Mouse (Mus musculus) myocyte (in vitro differentiated cells): Measurements from ENCODE around the gene Nxpe4.

Experiments used
- MYOD1 ChIP-seq, 3 experiments: IDR thresholded peaks; one replicate each; pipeline ENCODE4 v1.6.1; 2011; ENCODE audit warnings: control low read depth in 2 of 3, low read depth in 2 of 3, mild to moderate bottlenecking in 2 of 3, moderate library complexity in 1 of 3; ENCODE audit not compliant: insufficient read length in 2 of 3, control insufficient read depth in 1 of 3
- MYOG ChIP-seq, 3 experiments: IDR thresholded peaks; one replicate each; pipeline ENCODE4 v1.6.1; 2011; ENCODE audit warnings: control low read depth in 2 of 3, low read depth in 2 of 3, mild to moderate bottlenecking in 2 of 3; ENCODE audit not compliant: insufficient read length in 2 of 3, control insufficient read depth in 1 of 3, insufficient read depth in 1 of 3
- POLR2AphosphoS2 ChIP-seq: IDR thresholded peaks from one replicate; pipeline ENCODE4 v1.6.1; 2011; ENCODE audit warnings: low read depth, control low read depth; ENCODE audit not compliant: insufficient read length
- TCF12 ChIP-seq: IDR thresholded peaks from one replicate; pipeline ENCODE4 v1.6.1; 2011; ENCODE audit warnings: mild to moderate bottlenecking, control low read depth; ENCODE audit not compliant: poor library complexity, insufficient read depth, severe bottlenecking
- USF1 ChIP-seq: IDR thresholded peaks from one replicate; pipeline ENCODE4 v1.6.1; 2011; ENCODE audit warnings: low read depth, mild to moderate bottlenecking, control low read depth, moderate library complexity

DNA sequence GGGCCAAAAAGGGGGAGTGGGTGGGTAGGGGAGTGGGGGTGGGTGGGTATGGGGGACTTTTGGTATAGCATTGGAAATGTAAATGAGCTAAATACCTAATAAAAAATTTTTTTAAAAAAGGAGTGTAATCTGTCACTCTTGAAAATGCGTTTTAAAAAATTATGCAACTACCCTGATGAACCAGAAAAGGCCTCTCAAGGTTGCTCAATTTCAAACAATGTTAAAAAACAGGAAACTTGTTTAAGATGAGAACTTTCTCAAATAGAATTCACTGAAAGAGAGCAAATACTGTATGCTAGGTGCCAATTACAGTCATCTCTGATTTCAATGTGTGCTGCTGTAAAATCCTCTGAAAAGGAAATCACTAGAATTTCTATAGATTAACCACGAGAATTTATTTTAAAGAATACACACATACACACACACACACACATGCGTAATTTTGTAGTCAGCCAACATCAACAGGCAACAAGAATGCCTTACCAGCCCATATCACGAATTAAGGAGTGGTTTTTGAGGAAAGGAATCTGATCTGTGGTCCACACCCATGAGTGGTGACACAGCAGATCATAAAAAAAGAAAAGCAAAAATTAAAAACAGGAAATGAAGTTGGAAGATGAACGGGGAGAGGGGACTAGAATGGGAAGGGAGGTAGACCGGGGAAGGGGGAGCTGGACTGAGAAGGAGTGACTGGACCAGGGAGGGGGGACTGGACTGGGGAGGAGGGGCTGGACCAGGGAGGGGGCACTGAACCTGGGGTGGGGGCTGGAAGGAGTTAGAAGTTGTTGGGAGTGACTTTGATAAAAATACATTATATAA is 248.6 kb downstream of the Nxpe4 start:
- TF ChIP-seq MYOD1 (IDR thresholded peaks at IDR 0.05; ENCODE audit: control insufficient read depth in 1 of 3, insufficient read length in 2 of 3, low read depth in 2 of 3) (no peak), MYOG (IDR thresholded peaks at IDR 0.05; ENCODE audit: control insufficient read depth in 1 of 3, insufficient read depth in 1 of 3, insufficient read length in 2 of 3, low read depth in 2 of 3) (no peak), USF1 (no peak), TCF12 (no peak), POLR2AphosphoS2 (no peak)
